Mouse (Mus musculus): ENCODE measurements at regions not wholly inside any gene's neighbourhood (a gene's known extent, or its start where the extent isn't known, plus 50 kb on each side); places are given as distances from the start of the nearest gene placed in this dataset.
"Not testable (repeated sequence)": the region's sequence is repeated elsewhere in the genome, so short reads cannot be mapped to it uniquely, and the experiment has no call there.

DNA sequence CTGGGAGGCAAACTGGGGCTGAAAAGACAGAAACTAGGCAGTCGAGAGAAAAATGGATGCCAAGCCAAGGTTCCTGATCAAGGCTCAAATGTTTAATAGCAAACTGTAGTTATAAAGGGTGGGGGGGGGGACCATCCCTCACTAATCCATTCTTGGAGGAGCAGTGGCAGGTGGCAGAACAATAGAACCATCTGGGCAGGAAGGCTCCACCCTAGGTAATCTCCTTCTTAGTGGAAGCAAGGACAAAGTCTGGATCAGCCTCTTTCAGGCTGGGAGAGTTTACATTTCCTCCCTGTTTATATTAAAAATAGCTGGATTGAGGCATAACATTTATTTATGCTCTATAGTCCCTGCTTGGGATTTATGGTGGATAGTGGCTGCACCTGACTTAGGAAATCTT lies 180.8 kb downstream of the Cdh9 start:
- H3K27ac ChIP-seq (ENCODE audit: low read depth, low read length): no peak overlapping the region
- H3K9me3 ChIP-seq (ENCODE audit: low read length): no peaks in the 10 kb centered on the region
- no peak for DNase-seq
- H3K4me3 ChIP-seq (ENCODE audit: low read depth, low read length): no peak overlapping the region
- ATAC-seq: no peak
- no peak overlapping the region for H3K9ac ChIP-seq
- no peak overlapping the region for H3K4me2 ChIP-seq (ENCODE audit: low read depth)
- H3K27me3 ChIP-seq (ENCODE audit: insufficient read depth, low read length): no peaks in the 10 kb centered on the region
- H3K4me1 ChIP-seq (ENCODE audit: insufficient read depth): no peaks in the 10 kb centered on the region
- 77% methylated on average over 1 of the region's 1 CpGs for WGBS
- H3K36me3 ChIP-seq (ENCODE audit: insufficient read depth): no peaks in the 10 kb centered on the region
- TF ChIP-seq CTCF (IDR thresholded peaks at IDR 0.05; ENCODE audit: low read depth): no peak

DNA sequence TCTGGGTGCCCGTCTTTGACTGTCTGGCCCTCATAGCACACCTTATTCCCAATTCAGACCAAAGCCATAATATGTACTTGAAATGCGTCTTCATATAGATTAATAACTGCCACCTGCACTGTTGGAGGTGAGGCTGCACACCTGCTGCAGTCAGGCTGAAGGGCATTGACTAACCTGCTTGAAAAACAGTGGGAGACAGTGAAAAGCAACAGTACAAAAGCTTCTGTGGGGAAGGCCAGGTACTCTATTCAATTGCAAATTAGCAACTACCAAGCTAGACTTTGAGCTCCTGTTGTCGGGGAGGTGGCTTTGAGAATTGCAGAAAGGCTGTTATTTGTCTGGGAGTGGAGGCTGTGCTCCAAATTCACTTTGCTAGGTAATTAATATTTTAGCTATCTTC lies 181.4 kb downstream of the Cdh9 start:
- not testable (repeated sequence) for H3K4me1 ChIP-seq (ENCODE audit: insufficient read depth); H3K27me3 ChIP-seq (ENCODE audit: insufficient read depth, low read length); ATAC-seq; H3K27ac ChIP-seq (ENCODE audit: low read depth, low read length); H3K9ac ChIP-seq; DNase-seq; H3K9me3 ChIP-seq (ENCODE audit: low read length); H3K4me2 ChIP-seq (ENCODE audit: low read depth); H3K4me3 ChIP-seq (ENCODE audit: low read depth, low read length); H3K36me3 ChIP-seq (ENCODE audit: insufficient read depth)
- WGBS: 64% methylated on average over 3 of the region's 3 CpGs

- no peak overlapping the region for H3K4me3 ChIP-seq (ENCODE audit: low read depth, low read length)
- ATAC-seq (no peak), DNase-seq (no peak)
- 41% methylated on average over 2 of the region's 2 CpGs for WGBS
- H3K4me2 ChIP-seq (ENCODE audit: low read depth): no peak overlapping the region
- no peak overlapping the region for H3K27ac ChIP-seq (ENCODE audit: low read depth, low read length)
- no peaks in the 10 kb centered on the region for H3K36me3 ChIP-seq (ENCODE audit: insufficient read depth)
- no peak overlapping the region for H3K9ac ChIP-seq
- no peaks in the 10 kb centered on the region for H3K27me3 ChIP-seq (ENCODE audit: insufficient read depth, low read length)
- H3K4me1 ChIP-seq (ENCODE audit: insufficient read depth): no peaks in the 10 kb centered on the region
- no peaks in the 10 kb centered on the region for H3K9me3 ChIP-seq (ENCODE audit: low read length)
- TF ChIP-seq CTCF (IDR thresholded peaks at IDR 0.05; ENCODE audit: low read depth): no peak
Observed at GRCm38 (mm10) chr15:16914966-16915569, 186.5 kb downstream of the Cdh9 start.

DNA sequence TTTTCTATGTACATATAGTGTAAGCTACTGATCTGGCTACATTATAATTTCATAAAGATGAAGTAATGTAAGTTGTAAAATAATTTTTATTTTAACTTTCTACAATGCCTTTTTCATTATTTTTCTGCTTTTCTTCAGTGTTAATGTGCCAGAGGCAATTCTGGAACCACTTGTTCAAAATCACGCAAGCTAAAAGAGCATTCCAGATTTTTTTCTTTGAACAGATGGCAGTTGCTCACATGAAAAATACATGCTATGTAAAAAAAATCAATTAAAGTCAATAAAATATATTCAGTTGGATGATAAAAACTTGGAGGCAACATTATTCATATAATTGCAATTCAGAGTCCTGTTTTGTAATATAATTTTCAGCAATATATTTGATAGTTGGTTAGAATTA lies 194.7 kb downstream of the Cdh9 start:
- TF ChIP-seq CTCF (IDR thresholded peaks at IDR 0.05; ENCODE audit: low read depth): no peak
- H3K27ac ChIP-seq (ENCODE audit: low read depth, low read length): no peak overlapping the region
- ATAC-seq (no peak), DNase-seq (peak; percentile 27)
- no peaks in the 10 kb centered on the region for H3K4me1 ChIP-seq (ENCODE audit: insufficient read depth)
- H3K4me2 ChIP-seq (ENCODE audit: low read depth): no peak overlapping the region
- no peak overlapping the region for H3K9ac ChIP-seq
- H3K36me3 ChIP-seq (ENCODE audit: insufficient read depth): no peaks in the 10 kb centered on the region
- 66% methylated on average over 1 of the region's 1 CpGs for WGBS
- no peaks in the 10 kb centered on the region for H3K9me3 ChIP-seq (ENCODE audit: low read length)
- no peak overlapping the region for H3K4me3 ChIP-seq (ENCODE audit: low read depth, low read length)
- H3K27me3 ChIP-seq (ENCODE audit: insufficient read depth, low read length): no peaks in the 10 kb centered on the region

- no peaks in the 10 kb centered on the region for H3K4me1 ChIP-seq (ENCODE audit: insufficient read depth)
- TF ChIP-seq CTCF (IDR thresholded peaks at IDR 0.05; ENCODE audit: low read depth): no peak
- no peaks in the 10 kb centered on the region for H3K36me3 ChIP-seq (ENCODE audit: insufficient read depth)
- H3K9ac ChIP-seq: no peak overlapping the region
- no peak overlapping the region for H3K4me2 ChIP-seq (ENCODE audit: low read depth)
- no peaks in the 10 kb centered on the region for H3K27me3 ChIP-seq (ENCODE audit: insufficient read depth, low read length)
- no peak overlapping the region for H3K4me3 ChIP-seq (ENCODE audit: low read depth, low read length)
- H3K27ac ChIP-seq (ENCODE audit: low read depth, low read length): no peak overlapping the region
- 86% methylated on average over 2 of the region's 2 CpGs for WGBS
- no peaks in the 10 kb centered on the region for H3K9me3 ChIP-seq (ENCODE audit: low read length)
- no peak for ATAC-seq
- no peak for DNase-seq
Observed at GRCm38 (mm10) chr15:16933137-16933677, 204.7 kb downstream of the Cdh9 start.

DNA sequence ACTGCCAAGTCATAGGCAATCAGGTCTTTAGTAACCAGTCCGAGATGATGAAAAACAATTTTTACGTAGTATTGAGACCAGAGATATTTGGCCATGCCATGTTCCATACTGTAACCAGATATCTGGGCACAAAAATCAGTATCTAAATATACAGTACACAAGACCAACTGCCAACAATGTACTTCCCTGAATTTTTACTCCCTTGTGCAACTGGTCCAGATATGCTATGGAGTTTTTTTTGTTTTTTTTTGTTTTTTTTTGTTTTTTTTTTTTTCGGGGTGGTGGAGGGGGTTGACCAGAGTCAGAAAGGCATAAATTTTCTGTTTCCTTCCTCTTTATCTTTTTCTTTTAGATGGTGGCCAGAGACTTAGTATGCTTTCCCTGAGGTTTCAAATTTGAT lies 205.9 kb downstream of the Cdh9 start:
- Histone ChIP-seq H3K4me2 (ENCODE audit: low read depth) (no peak overlapping the region), H3K36me3 (ENCODE audit: insufficient read depth) (no peaks in the 10 kb centered on the region), H3K27ac (ENCODE audit: low read depth, low read length) (no peak overlapping the region), H3K4me3 (ENCODE audit: low read depth, low read length) (no peak overlapping the region), H3K9ac (no peak overlapping the region), H3K27me3 (ENCODE audit: insufficient read depth, low read length) (no peaks in the 10 kb centered on the region), H3K4me1 (ENCODE audit: insufficient read depth) (no peaks in the 10 kb centered on the region), H3K9me3 (ENCODE audit: low read length) (no peaks in the 10 kb centered on the region)
- no peak for DNase-seq
- ATAC-seq: no peak
- no peak for TF ChIP-seq CTCF (IDR thresholded peaks at IDR 0.05; ENCODE audit: low read depth)
- WGBS: 91% methylated on average over 3 of the region's 3 CpGs

GRCm38 (mm10) chr15:16975821-16976220 lies 247.3 kb downstream of the Cdh9 start:
- not testable (repeated sequence) for ATAC-seq; DNase-seq; H3K27me3 ChIP-seq (ENCODE audit: insufficient read depth, low read length); H3K9ac ChIP-seq; H3K4me2 ChIP-seq (ENCODE audit: low read depth); H3K9me3 ChIP-seq (ENCODE audit: low read length); H3K4me3 ChIP-seq (ENCODE audit: low read depth, low read length); H3K36me3 ChIP-seq (ENCODE audit: insufficient read depth); H3K4me1 ChIP-seq (ENCODE audit: insufficient read depth); H3K27ac ChIP-seq (ENCODE audit: low read depth, low read length)
- WGBS: 82% methylated on average over 4 of the region's 4 CpGs

Measured in forebrain, postnatal 0 days (tissue).